Comparison of ENCODE assay signal across 9 mouse cellular contexts in genomic region chr2:32153791-32154119, GRCm38 (mm10). TPM values are rescaled to one million over a fixed set of nuclear protein-coding genes. Genes with fewer than 3 reads are reported as not detected.
DNase-seq lines count a peak whose midpoint lies in the region; ATAC-seq and TF ChIP-seq lines count a peak whose summit lies in the region.
"Had no signal": no experiment of that assay in that cellular context is flagged by ENCODE, and none has a peak within 500 bp of the region (broad histone marks: within the 10 kb centered on the region; RNA-seq: fewer than 3 reads in every experiment).

No protein-coding gene starts in this region.

- H3K4me3 ChIP-seq in heart, embryonic 11.5 days (ENCODE audit: low read depth, low read length): peak overlapping the region; percentile 96
- peak overlapping the region; percentile 64 for H3K4me3 ChIP-seq in E14TG2a.4 (replicated peaks; ENCODE audit: low read length)
- H3K4me3 ChIP-seq in hindbrain, embryonic 10.5 days: peak overlapping the region; percentile 96
- H3K4me3 ChIP-seq in liver, embryonic 16.5 days (ENCODE audit: low read depth, low read length): 0 out of 2 replicates have a peak overlapping the region, but pooled peaks have one; percentile 9

- H3K4me1 ChIP-seq in heart, embryonic 11.5 days (ENCODE audit: control insufficient read depth, insufficient read depth, low read length): peaks cover 74% of the 10 kb centered on the region
- peaks cover 82% of the 10 kb centered on the region for H3K4me1 ChIP-seq in E14TG2a.4 (replicated peaks; ENCODE audit: low read depth, low read length)
- H3K4me1 ChIP-seq in hindbrain, embryonic 10.5 days (replicated peaks): peaks cover 79% of the 10 kb centered on the region
- H3K4me1 ChIP-seq in liver, embryonic 16.5 days (ENCODE audit: control insufficient read depth, low read depth, low read length): peaks cover 70% of the 10 kb centered on the region

- peak overlapping the region; percentile 92 for H3K4me2 ChIP-seq in heart, embryonic 11.5 days
- H3K4me2 ChIP-seq in liver, embryonic 16.5 days (ENCODE audit: low read depth, low read length): peak overlapping the region; percentile 84

- H3K27ac ChIP-seq in heart, embryonic 11.5 days (ENCODE audit: low read depth, low read length): peak overlapping the region; percentile 97
- peak overlapping the region; percentile 99 for H3K27ac ChIP-seq in hindbrain, embryonic 10.5 days
- H3K27ac ChIP-seq in liver, embryonic 16.5 days (ENCODE audit: low read length): peak overlapping the region; percentile 88

- no peaks in the 10 kb centered on the region for H3K36me3 ChIP-seq in heart, embryonic 11.5 days (ENCODE audit: control insufficient read depth, insufficient read depth, low read length)
- peaks cover 17% of the 10 kb centered on the region for H3K36me3 ChIP-seq in E14TG2a.4 (ENCODE audit: insufficient read depth, low read length)
- no peaks in the 10 kb centered on the region for H3K36me3 ChIP-seq in hindbrain, embryonic 10.5 days
- H3K36me3 ChIP-seq in liver, embryonic 16.5 days (ENCODE audit: control insufficient read depth, insufficient read depth): no peaks in the 10 kb centered on the region

- WGBS in heart, embryonic 11.5 days (ENCODE audit: insufficient replicate concordance): 39% methylated on average over 4 of the region's 4 CpGs
- 33% methylated on average over 4 of the region's 4 CpGs for WGBS in hindbrain, embryonic 10.5 days
- 40% methylated on average over 4 of the region's 4 CpGs for WGBS in liver, embryonic 16.5 days (ENCODE audit: insufficient replicate concordance)

- no peaks in the 10 kb centered on the region for H3K27me3 ChIP-seq in heart, embryonic 11.5 days (ENCODE audit: control insufficient read depth, insufficient read depth, low read length)
- no peaks in the 10 kb centered on the region for H3K27me3 ChIP-seq in E14TG2a.4 (ENCODE audit: insufficient read depth, low read length)
- H3K27me3 ChIP-seq in hindbrain, embryonic 10.5 days (ENCODE audit: insufficient read depth, poor library complexity, severe bottlenecking): no peaks in the 10 kb centered on the region
- H3K27me3 ChIP-seq in liver, embryonic 16.5 days (ENCODE audit: control insufficient read depth, insufficient read depth, low read depth, low read length): no peaks in the 10 kb centered on the region

- peak overlapping the region; percentile 99; the same call in 1 of the 2 replicates for H3K9ac ChIP-seq in heart, embryonic 11.5 days (ENCODE audit: low read depth, low read length)
- H3K9ac ChIP-seq in liver, embryonic 16.5 days (ENCODE audit: low read depth, low read length): no peak overlapping the region

- intact Hi-C loops in heart, postnatal 10 days (cut with DNase I): loop anchor here (2.0 to 5.0 kb wide), 3 partner anchors 21 to 84 kb away; partner anchors contain the start of gene Pomt1

- no peak for DNase-seq in heart, postnatal 10 days
- no peak for DNase-seq in hindbrain, embryonic 10.5 days (ENCODE audit: low spot score)
- no peak for DNase-seq in thymus, postnatal 4 days
- no peak for DNase-seq in embryo, embryonic 10 days (ENCODE audit: low spot score)
- no peak for DNase-seq in layer of hippocampus, adult 8-10 months (ENCODE audit: low spot score in 2 of 2)
- DNase-seq: gastrocnemius, postnatal 14 days had no signal

- no peaks in the 10 kb centered on the region for H3K9me3 ChIP-seq in heart, embryonic 11.5 days (replicated peaks; ENCODE audit: control insufficient read depth, low read length)
- no peaks in the 10 kb centered on the region for H3K9me3 ChIP-seq in E14TG2a.4 (ENCODE audit: low read length)
- H3K9me3 ChIP-seq in hindbrain, embryonic 10.5 days: no peaks in the 10 kb centered on the region
- H3K9me3 ChIP-seq in liver, embryonic 16.5 days (replicated peaks; ENCODE audit: control insufficient read depth, low read length): no peaks in the 10 kb centered on the region

- TF ChIP-seq CTCF in E14TG2a.4 (conservative IDR thresholded peaks at IDR 0.05; ENCODE audit: low read length): no peak

- no peak for ATAC-seq in heart, embryonic 11.5 days (replicated peaks; ENCODE audit: insufficient number of reproducible peaks, low FRiP score, low TSS enrichment)
- no peak for ATAC-seq in liver, embryonic 16.5 days (ENCODE audit: low read depth)

RNA-seq across cellular contexts. Expression of gene Prrc2b, which starts 2.9 kb away (rescaled TPM):
- 39.3 and 40.6 TPM in 2 replicates for polyA plus RNA-seq in heart, embryonic 11.5 days (2014; fragmentation: Nextera tagmentation; extraction: Ambion mirVana)
- 100 to 1,000 TPM; 118 to 134 TPM for total RNA-seq in heart, postnatal 10 days (2021)
- 55.6 and 68.9 TPM in 2 replicates for polyA plus RNA-seq in hindbrain, embryonic 10.5 days (2016; fragmentation: Nextera tagmentation; extraction: Ambion mirVana)
- 4.5 and 4.7 TPM in 2 replicates for polyA plus RNA-seq in liver, embryonic 16.5 days (2015; fragmentation: Nextera tagmentation; extraction: Ambion mirVana)
- 100 to 1,000 TPM; 266 to 288 (median 278) TPM for total RNA-seq in layer of hippocampus, adult 8-10 months (2022)

RNA-seq across cellular contexts. Expression of gene Plpp7, which starts 58.4 kb away (rescaled TPM):
- 10.0 and 11.7 TPM in 2 replicates for polyA plus RNA-seq in heart, embryonic 11.5 days (2014; fragmentation: Nextera tagmentation; extraction: Ambion mirVana)
- 10 to 100 TPM; 29.3 to 31.6 TPM for total RNA-seq in heart, postnatal 10 days (2021)
- 7.6 and 7.9 TPM in 2 replicates for polyA plus RNA-seq in hindbrain, embryonic 10.5 days (2016; fragmentation: Nextera tagmentation; extraction: Ambion mirVana)
- polyA plus RNA-seq in liver, embryonic 16.5 days (2015; fragmentation: Nextera tagmentation; extraction: Ambion mirVana): 1.4 and 2.1 TPM in 2 replicates
- 10 to 100 TPM; 21.2 to 24.0 (median 23.4) TPM for total RNA-seq in layer of hippocampus, adult 8-10 months (2022)

Comparison
In these comparisons a context has a peak if more than half of its experiments do, and no peak if none do; other contexts are left out.
1. H3K4me3 ChIP-seq: peak in every context shown above with its lines; median percentile 96 in heart, embryonic 11.5 days; 96 in hindbrain, embryonic 10.5 days; 64 in E14TG2a.4; 9 in liver, embryonic 16.5 days.